Mouse (Mus musculus) layer of hippocampus, adult 18-20 months (tissue): ENCODE data around the gene 1700017N19Rik. TPM values are rescaled to one million over a fixed set of nuclear protein-coding genes. Genes with fewer than 3 reads are reported as not detected.

ENCODE experiments used
- DNase-seq, 2 experiments: peaks; one replicate each; pipeline ENCODE4 v3.0.0; 2022; ENCODE audit warnings: low spot score in 2 of 2
- total RNA-seq, 2 experiments: library from RNA; stranded (reverse); gene quantifications; 2 replicates each; pipeline ENCODE4 v1.2.3; 2021

1700017N19Rik gene
- total RNA-seq, 2 experiments from 2014 or later: not detected

DNA sequence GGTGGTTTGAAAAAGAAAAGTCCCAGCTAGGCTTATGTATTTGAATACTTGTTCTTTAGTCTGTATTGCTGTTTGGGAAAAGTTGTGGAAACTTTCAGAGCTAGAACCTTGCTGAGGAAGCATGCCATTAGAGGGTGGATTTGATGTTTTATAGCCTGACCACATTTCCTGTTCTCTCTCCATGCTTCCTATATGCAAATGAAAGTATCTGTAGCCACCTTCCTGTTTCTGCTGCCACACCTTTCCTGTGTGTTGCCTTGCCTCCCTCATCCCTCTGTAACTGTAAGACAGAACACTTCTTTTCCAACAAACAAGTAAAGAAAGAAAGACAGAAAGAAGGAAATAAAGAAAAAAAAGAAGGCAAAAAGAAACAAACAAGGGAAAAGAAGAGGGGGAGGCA is 63.9 kb downstream of the 1700017N19Rik start:
- no peak for DNase-seq

DNA sequence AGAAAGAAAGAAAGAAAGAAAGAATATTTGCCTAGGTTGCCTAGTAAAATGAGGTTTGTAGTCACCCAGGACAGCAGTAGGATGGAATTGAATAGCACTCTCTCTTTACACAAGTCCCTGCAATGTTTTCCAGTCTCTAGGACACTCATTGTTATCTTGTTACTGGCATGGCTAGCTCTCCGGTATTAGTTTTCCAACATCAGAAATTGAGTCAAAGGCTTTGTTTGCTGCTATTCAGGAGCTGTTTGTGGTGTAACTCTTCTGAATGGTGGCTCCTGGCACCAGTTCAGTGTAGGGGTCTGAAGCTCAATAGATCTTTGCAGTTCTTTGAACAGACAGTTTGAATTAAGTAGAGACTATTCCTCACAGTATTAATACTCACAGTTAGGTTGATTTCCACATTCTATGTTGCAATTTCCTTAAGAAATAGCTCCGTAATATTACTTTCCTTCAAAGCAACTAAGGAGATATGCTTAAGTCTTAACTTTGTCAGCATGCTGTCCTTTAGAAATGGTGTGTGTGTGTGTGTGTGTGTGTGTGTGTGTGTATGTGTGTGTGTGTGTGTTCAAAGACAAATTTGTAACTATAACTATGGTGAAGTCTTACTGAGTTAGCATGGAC is 71.8 kb downstream of the 1700017N19Rik start:
- no peak for DNase-seq

Other genes starting within 250 kb of the 1700017N19Rik start
- gene Gm4302, start 249.6 kb upstream of the 1700017N19Rik start, total RNA-seq: not detected
- not detected for gene Gm4303, start 244.5 kb upstream of the 1700017N19Rik start, total RNA-seq
- gene Gm4305, start 239.4 kb upstream of the 1700017N19Rik start, total RNA-seq: not detected
- not detected for gene Gm4307, start 229.1 kb upstream of the 1700017N19Rik start, total RNA-seq
- gene Gm4312, start 207.9 kb upstream of the 1700017N19Rik start, total RNA-seq: not detected
- 10 to 100 TPM; 11.9 to 13.4 TPM for gene Tmtc3, start 103.1 kb upstream of the 1700017N19Rik start, total RNA-seq
- gene Cep290, start 102.9 kb upstream of the 1700017N19Rik start, total RNA-seq: 10 to 100 TPM; 13.6 to 13.8 TPM
- gene 4930430F08Rik, start 61 bp upstream of the 1700017N19Rik start, total RNA-seq: 10 to 100 TPM; 29.1 to 30.9 TPM